Mouse (Mus musculus) embryonic fibroblast, embryonic 13.5 days (primary cell): ENCODE measurements around the gene Fkbp8.

Source experiments
- CTCF ChIP-seq: IDR thresholded peaks from 2 replicates; pipeline ENCODE4 v1.5.1; 2011; ENCODE audit warnings: mild to moderate bottlenecking, control low read depth, low read length, moderate library complexity, borderline replicate concordance; ENCODE audit not compliant: insufficient read depth
- POLR2A ChIP-seq: IDR thresholded peaks from 2 replicates; pipeline ENCODE4 v1.6.1; 2011; ENCODE audit warnings: low read depth, mild to moderate bottlenecking, control low read depth, low read length, moderate library complexity

GRCm38 (mm10) chr8:70583476-70584387 is 56.2 kb downstream of the Fkbp8 start:
- TF ChIP-seq POLR2A (no peak), CTCF (no peak)
